Mouse (Mus musculus) ES-Bruce4 (cell line): Measurements from ENCODE around the gene Srgap1. TPM values are rescaled to one million over a fixed set of nuclear protein-coding genes. Genes with fewer than 3 reads are reported as not detected.

Experiments
- H3K27ac ChIP-seq: 2 replicates; pipeline ENCODE4 v1.5.1; 2012; ENCODE audit warnings: low read length, inconsistent platforms; ENCODE audit not compliant: insufficient read depth
- H3K27me3 ChIP-seq: 2 replicates; pipeline ENCODE4 v1.6.1; 2012; ENCODE audit warnings: mild to moderate bottlenecking, low read length, inconsistent platforms; ENCODE audit not compliant: control insufficient read depth, poor library complexity, insufficient read depth, severe bottlenecking
- H3K36me3 ChIP-seq: 2 replicates; pipeline ENCODE4 v1.6.1; 2012; ENCODE audit warnings: inconsistent platforms, mild to moderate bottlenecking, low read length, moderate library complexity; ENCODE audit not compliant: control insufficient read depth, poor library complexity, insufficient read depth, severe bottlenecking
- H3K4me1 ChIP-seq: one replicate; pipeline ENCODE4 v1.8.1; 2011; ENCODE audit warnings: low read length; ENCODE audit not compliant: control insufficient read depth, insufficient read depth
- H3K4me3 ChIP-seq: 2 replicates; pipeline ENCODE4 v1.5.1; 2011; ENCODE audit warnings: low read depth, mild to moderate bottlenecking, low read length
- H3K9ac ChIP-seq: 2 replicates; pipeline ENCODE4 v1.6.1; 2012; ENCODE audit warnings: low read depth, mild to moderate bottlenecking, inconsistent platforms; ENCODE audit not compliant: poor library complexity, severe bottlenecking
- H3K9me3 ChIP-seq: replicated peaks from 2 replicates; pipeline ENCODE4 v1.6.1; 2012; ENCODE audit warnings: mild to moderate bottlenecking, low read length, inconsistent platforms; ENCODE audit not compliant: control insufficient read depth, poor library complexity, insufficient read depth, severe bottlenecking
- CTCF ChIP-seq: IDR thresholded peaks from one replicate; pipeline ENCODE4 v1.8.1; 2011; ENCODE audit warnings: low read depth, low read length
- EP300 ChIP-seq: IDR thresholded peaks from 2 replicates; pipeline ENCODE4 v1.6.1; 2011; ENCODE audit warnings: low read depth, low read length; ENCODE audit not compliant: insufficient read depth
- POLR2A ChIP-seq: IDR thresholded peaks from one replicate; pipeline ENCODE4 v1.8.1; 2011; ENCODE audit warnings: low read length; ENCODE audit not compliant: insufficient read depth
- polyA plus RNA-seq: library from polyadenylated mRNA; stranded (reverse); fragments of >200 nt; gene quantifications from 2 replicates; pipeline ENCODE4 v1.2.4, GENCODE M21; 2011; ENCODE audit warnings: low read depth; ENCODE audit not compliant: missing spikeins, insufficient read depth, insufficient read length

Srgap1 gene
- polyA plus RNA-seq, 1 experiment: 8.0 TPM

GRCm38 (mm10) chr10:122002930-122003329, 44.2 kb downstream of the Srgap1 start:
- Histone ChIP-seq H3K27ac (no peak overlapping the region), H3K4me3 (no peak overlapping the region), H3K9ac (no peak overlapping the region), H3K4me1 (no peaks in the 10 kb centered on the region), H3K9me3 (no peaks in the 10 kb centered on the region), H3K36me3 (no peaks in the 10 kb centered on the region), H3K27me3 (no peaks in the 10 kb centered on the region)
- no peak for TF ChIP-seq EP300
- TF ChIP-seq POLR2A: no peak
- TF ChIP-seq CTCF: no peak

GRCm38 (mm10) chr10:121998806-121999205, 48.3 kb downstream of the Srgap1 start:
- no peak overlapping the region for H3K9ac ChIP-seq
- no peak overlapping the region for H3K4me3 ChIP-seq
- TF ChIP-seq CTCF: no peak
- no peak for TF ChIP-seq POLR2A
- no peak for TF ChIP-seq EP300
- H3K27ac ChIP-seq: no peak overlapping the region
- no peaks in the 10 kb centered on the region for H3K9me3 ChIP-seq
- no peaks in the 10 kb centered on the region for H3K27me3 ChIP-seq
- H3K4me1 ChIP-seq: no peaks in the 10 kb centered on the region
- no peaks in the 10 kb centered on the region for H3K36me3 ChIP-seq

GRCm38 (mm10) chr10:121996500-121996899, 50.6 kb downstream of the Srgap1 start:
- no peaks in the 10 kb centered on the region for H3K36me3 ChIP-seq
- H3K27me3 ChIP-seq: no peaks in the 10 kb centered on the region
- no peak overlapping the region for H3K9ac ChIP-seq
- H3K4me1 ChIP-seq: no peaks in the 10 kb centered on the region
- TF ChIP-seq POLR2A: no peak
- TF ChIP-seq CTCF: no peak
- no peak for TF ChIP-seq EP300
- no peak overlapping the region for H3K4me3 ChIP-seq
- no peak overlapping the region for H3K27ac ChIP-seq
- H3K9me3 ChIP-seq: no peaks in the 10 kb centered on the region

- Histone ChIP-seq H3K27ac (no peak overlapping the region), H3K4me3 (no peak overlapping the region), H3K4me1 (no peaks in the 10 kb centered on the region), H3K27me3 (no peaks in the 10 kb centered on the region), H3K36me3 (no peaks in the 10 kb centered on the region), H3K9me3 (no peaks in the 10 kb centered on the region), H3K9ac (no peak overlapping the region)
- TF ChIP-seq POLR2A (no peak), EP300 (no peak), CTCF (no peak)
These were observed 51.7 kb downstream of the Srgap1 start for GRCm38 (mm10) chr10:121995448-121995847.

GRCm38 (mm10) chr10:121994660-121995059, 52.5 kb downstream of the Srgap1 start:
- Histone ChIP-seq H3K36me3 (no peaks in the 10 kb centered on the region), H3K27me3 (no peaks in the 10 kb centered on the region), H3K4me3 (no peak overlapping the region), H3K4me1 (no peaks in the 10 kb centered on the region), H3K9ac (no peak overlapping the region), H3K9me3 (no peaks in the 10 kb centered on the region), H3K27ac (no peak overlapping the region)
- no peak for TF ChIP-seq EP300
- TF ChIP-seq CTCF: no peak
- no peak for TF ChIP-seq POLR2A

- Histone ChIP-seq H3K36me3 (no peaks in the 10 kb centered on the region), H3K4me3 (no peak overlapping the region), H3K4me1 (no peaks in the 10 kb centered on the region), H3K27me3 (no peaks in the 10 kb centered on the region), H3K27ac (no peak overlapping the region), H3K9ac (no peak overlapping the region), H3K9me3 (no peaks in the 10 kb centered on the region)
- TF ChIP-seq EP300 (no peak), POLR2A (no peak), CTCF (no peak)
These were observed 54.5 kb downstream of the Srgap1 start for GRCm38 (mm10) chr10:121992609-121993008.
